Mouse (Mus musculus) monocyte, adult 2 months (primary cell): ENCODE measurements around the gene Sec24b.

Experiments
- DNase-seq, 2 experiments: peaks; one replicate each; pipeline ENCODE4 v3.0.0; 2022; ENCODE audit warnings: low spot score in 2 of 2, low read depth in 1 of 2

Gene Sec24b

GRCm38 (mm10) chr3:130061281-130061680 is at the start of gene Sec24b:
Gene Sec24b, minus strand, starts transcription at chr3:130061553.
- no peak for DNase-seq

GRCm38 (mm10) chr3:130104471-130104870 is 43.1 kb upstream of the Sec24b start:
- DNase-seq, result no peak

GRCm38 (mm10) chr3:130103486-130103885 is 42.1 kb upstream of the Sec24b start:
- no peak for DNase-seq

GRCm38 (mm10) chr3:130095160-130095781 is 33.9 kb upstream of the Sec24b start:
- no peak for DNase-seq

- no peak for DNase-seq
Measured at GRCm38 (mm10) chr3:130094125-130094704, 32.9 kb upstream of the Sec24b start.

- no peak for DNase-seq
Measured at GRCm38 (mm10) chr3:130090460-130090859, 29.1 kb upstream of the Sec24b start.

- DNase-seq, result no peak
Measured at GRCm38 (mm10) chr3:130088654-130089053, 27.3 kb upstream of the Sec24b start.

- DNase-seq, result no peak
Measured at GRCm38 (mm10) chr3:130087466-130087865, 26.1 kb upstream of the Sec24b start.

- no peak for DNase-seq
Measured at GRCm38 (mm10) chr3:130086372-130087080, 25.2 kb upstream of the Sec24b start.

GRCm38 (mm10) chr3:130083312-130083711 is 22.0 kb upstream of the Sec24b start:
- DNase-seq, result no peak

- DNase-seq, result no peak
Measured at GRCm38 (mm10) chr3:130080666-130081065, 19.3 kb upstream of the Sec24b start.

GRCm38 (mm10) chr3:130079794-130080193 is 18.4 kb upstream of the Sec24b start:
- DNase-seq, result peak in 1 of 2 experiments; percentile 34

- DNase-seq, result no peak
Measured at GRCm38 (mm10) chr3:130077291-130077690, 15.9 kb upstream of the Sec24b start.

GRCm38 (mm10) chr3:130075746-130076145 is 14.4 kb upstream of the Sec24b start:
- DNase-seq, result no peak

GRCm38 (mm10) chr3:130073085-130073484 is 11.7 kb upstream of the Sec24b start:
- peak; percentile 31 to 40 for DNase-seq

- no peak for DNase-seq
Measured at GRCm38 (mm10) chr3:130071918-130072317, 10.6 kb upstream of the Sec24b start.

GRCm38 (mm10) chr3:130060396-130061029 is 840 bp downstream of the Sec24b start:
- peak; percentile 17 to 67 for DNase-seq

GRCm38 (mm10) chr3:130059805-130060395 is 1.5 kb downstream of the Sec24b start:
- no peak for DNase-seq

- DNase-seq, result peak in 1 of 2 experiments; percentile 29
Measured at GRCm38 (mm10) chr3:130058488-130058887, 2.9 kb downstream of the Sec24b start.

GRCm38 (mm10) chr3:130057569-130058345 is 3.6 kb downstream of the Sec24b start:
- DNase-seq, result no peak
